Mouse (Mus musculus): ENCODE results near the gene Dhrs9. TPM values are rescaled to one million over a fixed set of nuclear protein-coding genes. Genes with fewer than 3 reads are reported as not detected.

The Dhrs9 gene
- polyA plus RNA-seq, 1 experiment from 2014 or later: 0.03 TPM

DNA sequence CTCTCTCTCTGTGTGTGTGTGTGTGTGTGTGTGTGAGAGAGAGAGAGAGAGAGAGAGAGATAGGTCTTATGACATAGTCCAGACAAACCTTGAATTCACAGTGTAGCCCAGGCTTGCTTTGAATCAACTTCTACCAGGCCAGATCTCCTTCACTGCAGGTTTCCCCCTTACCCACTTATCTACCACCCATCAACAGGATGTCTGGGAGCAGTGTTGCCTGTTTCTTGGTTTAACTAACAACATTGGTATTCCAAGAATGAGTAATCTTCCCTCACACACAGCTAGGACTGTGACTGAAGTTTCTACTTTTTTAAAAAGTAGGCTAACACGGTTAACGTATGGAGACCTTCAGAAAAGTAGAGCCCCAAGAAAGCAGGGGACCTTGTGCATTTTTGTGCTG is 3.5 kb upstream of the Dhrs9 start:
- Histone ChIP-seq H3K27me3 (ENCODE audit: insufficient read depth, low read length) (no peaks in the 10 kb centered on the region), H3K27ac (no peak overlapping the region), H3K4me3 (replicated peaks; ENCODE audit: low read depth, low read length) (no peak overlapping the region), H3K4me1 (replicated peaks; ENCODE audit: insufficient read depth, low read length) (no peaks in the 10 kb centered on the region), H3K36me3 (ENCODE audit: insufficient read depth, low read length) (no peaks in the 10 kb centered on the region), H3K9ac (ENCODE audit: low read depth, low read length) (no peak overlapping the region), H3K9me3 (replicated peaks; ENCODE audit: low read length) (no peaks in the 10 kb centered on the region), H3K4me2 (ENCODE audit: low read length) (no peak overlapping the region)
- WGBS: 72% methylated on average over 2 of the region's 2 CpGs
- no peak for ATAC-seq (replicated peaks; ENCODE audit: low FRiP score, low read depth)
- no peak for DNase-seq (ENCODE audit: low spot score)
- TF ChIP-seq CTCF (IDR thresholded peaks at IDR 0.05; ENCODE audit: low read depth): no peak

DNA sequence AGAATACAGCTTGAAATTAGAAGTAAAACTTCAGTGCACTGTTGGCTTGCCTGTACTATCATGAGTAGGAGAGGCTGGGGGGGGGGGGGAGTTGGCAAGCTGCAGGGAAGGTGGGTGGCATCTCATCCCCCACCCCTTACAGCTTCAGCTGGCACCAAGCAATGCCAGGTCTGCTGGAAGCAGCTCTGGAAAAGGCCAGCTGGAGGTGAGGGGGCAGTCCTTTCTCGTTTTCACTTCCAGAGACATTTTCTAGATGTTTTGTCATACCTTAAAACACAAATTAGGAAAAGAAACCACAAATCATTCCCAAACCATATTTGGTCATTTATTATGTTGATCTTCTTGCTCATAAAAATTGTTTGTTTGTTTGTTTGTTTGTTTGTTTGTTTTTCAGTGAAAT is 444 bp upstream of the Dhrs9 start:
- no peak for ATAC-seq (replicated peaks; ENCODE audit: low FRiP score, low read depth)
- H3K27ac ChIP-seq: no peak overlapping the region

DNA sequence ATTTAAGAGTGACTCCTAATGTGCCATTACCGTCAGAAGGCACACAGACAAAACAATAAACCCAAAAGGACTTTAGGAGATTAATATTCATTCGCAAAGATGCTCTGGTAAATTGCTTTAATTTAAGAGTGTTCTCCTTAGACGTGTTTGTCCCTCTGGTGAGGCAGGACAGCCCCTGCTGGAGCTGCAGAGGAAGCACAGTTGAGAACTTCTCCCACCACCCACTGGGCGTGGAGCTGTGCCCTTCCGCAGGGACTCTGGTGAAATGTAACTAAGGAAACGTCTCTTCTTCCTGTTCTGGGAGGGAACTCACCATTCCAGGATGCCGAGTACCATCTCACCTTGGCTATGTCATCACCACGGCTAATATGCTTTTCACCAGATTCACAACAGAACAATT is 1.5 kb downstream of the Dhrs9 start:
- no peak overlapping the region for H3K9ac ChIP-seq (ENCODE audit: low read depth, low read length)
- ATAC-seq (replicated peaks; ENCODE audit: low FRiP score, low read depth): no peak
- 46% methylated on average over 8 of the region's 8 CpGs for WGBS
- no peaks in the 10 kb centered on the region for H3K27me3 ChIP-seq (ENCODE audit: insufficient read depth, low read length)
- H3K4me1 ChIP-seq (replicated peaks; ENCODE audit: insufficient read depth, low read length): no peaks in the 10 kb centered on the region
- H3K9me3 ChIP-seq (replicated peaks; ENCODE audit: low read length): no peaks in the 10 kb centered on the region
- H3K27ac ChIP-seq: no peak overlapping the region
- peak; percentile 64 for TF ChIP-seq CTCF (IDR thresholded peaks at IDR 0.05; ENCODE audit: low read depth)
- no peak overlapping the region for H3K4me2 ChIP-seq (ENCODE audit: low read length)
- DNase-seq (ENCODE audit: low spot score): peak; percentile 50
- no peak overlapping the region for H3K4me3 ChIP-seq (replicated peaks; ENCODE audit: low read depth, low read length)
- H3K36me3 ChIP-seq (ENCODE audit: insufficient read depth, low read length): no peaks in the 10 kb centered on the region

More for the DNA sequence above, 444 bp upstream of the Dhrs9 start:
- Histone ChIP-seq H3K4me3 (replicated peaks; ENCODE audit: low read depth, low read length) (no peak overlapping the region), H3K9ac (ENCODE audit: low read depth, low read length) (no peak overlapping the region), H3K4me1 (replicated peaks; ENCODE audit: insufficient read depth, low read length) (no peaks in the 10 kb centered on the region), H3K9me3 (replicated peaks; ENCODE audit: low read length) (no peaks in the 10 kb centered on the region), H3K27me3 (ENCODE audit: insufficient read depth, low read length) (no peaks in the 10 kb centered on the region), H3K4me2 (ENCODE audit: low read length) (no peak overlapping the region), H3K36me3 (ENCODE audit: insufficient read depth, low read length) (no peaks in the 10 kb centered on the region)
- WGBS: 52% methylated on average over 1 of the region's 1 CpGs
- DNase-seq (ENCODE audit: low spot score): no peak
- no peak for TF ChIP-seq CTCF (IDR thresholded peaks at IDR 0.05; ENCODE audit: low read depth)

DNA sequence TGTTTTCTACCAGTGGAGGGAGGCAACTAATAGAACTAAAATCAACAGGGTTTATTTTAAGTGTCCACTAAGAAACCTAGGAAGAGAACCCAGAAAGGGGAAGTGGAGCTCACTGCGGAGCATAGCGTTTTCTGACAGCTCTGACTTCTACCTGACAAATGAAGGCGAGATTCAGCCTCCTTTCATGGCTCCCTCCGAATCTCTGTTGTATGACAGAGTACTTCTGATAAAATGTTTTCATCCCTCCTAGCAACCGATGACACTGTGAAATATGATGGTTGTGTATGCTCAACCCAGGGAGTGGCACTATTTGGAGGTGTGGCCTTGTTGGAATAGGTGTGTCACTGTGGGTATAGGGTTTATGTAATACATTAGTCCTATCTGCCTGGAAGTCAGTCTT is 2.6 kb downstream of the Dhrs9 start:
- Histone ChIP-seq H3K4me2 (ENCODE audit: low read length) (no peak overlapping the region), H3K4me3 (replicated peaks; ENCODE audit: low read depth, low read length) (no peak overlapping the region), H3K27me3 (ENCODE audit: insufficient read depth, low read length) (no peaks in the 10 kb centered on the region), H3K27ac (no peak overlapping the region), H3K9me3 (replicated peaks; ENCODE audit: low read length) (no peaks in the 10 kb centered on the region), H3K36me3 (ENCODE audit: insufficient read depth, low read length) (no peaks in the 10 kb centered on the region), H3K4me1 (replicated peaks; ENCODE audit: insufficient read depth, low read length) (no peaks in the 10 kb centered on the region), H3K9ac (ENCODE audit: low read depth, low read length) (no peak overlapping the region)
- ATAC-seq (replicated peaks; ENCODE audit: low FRiP score, low read depth): no peak
- no peak for DNase-seq (ENCODE audit: low spot score)
- no peak for TF ChIP-seq CTCF (IDR thresholded peaks at IDR 0.05; ENCODE audit: low read depth)
- WGBS: 85% methylated on average over 5 of the region's 5 CpGs

DNA sequence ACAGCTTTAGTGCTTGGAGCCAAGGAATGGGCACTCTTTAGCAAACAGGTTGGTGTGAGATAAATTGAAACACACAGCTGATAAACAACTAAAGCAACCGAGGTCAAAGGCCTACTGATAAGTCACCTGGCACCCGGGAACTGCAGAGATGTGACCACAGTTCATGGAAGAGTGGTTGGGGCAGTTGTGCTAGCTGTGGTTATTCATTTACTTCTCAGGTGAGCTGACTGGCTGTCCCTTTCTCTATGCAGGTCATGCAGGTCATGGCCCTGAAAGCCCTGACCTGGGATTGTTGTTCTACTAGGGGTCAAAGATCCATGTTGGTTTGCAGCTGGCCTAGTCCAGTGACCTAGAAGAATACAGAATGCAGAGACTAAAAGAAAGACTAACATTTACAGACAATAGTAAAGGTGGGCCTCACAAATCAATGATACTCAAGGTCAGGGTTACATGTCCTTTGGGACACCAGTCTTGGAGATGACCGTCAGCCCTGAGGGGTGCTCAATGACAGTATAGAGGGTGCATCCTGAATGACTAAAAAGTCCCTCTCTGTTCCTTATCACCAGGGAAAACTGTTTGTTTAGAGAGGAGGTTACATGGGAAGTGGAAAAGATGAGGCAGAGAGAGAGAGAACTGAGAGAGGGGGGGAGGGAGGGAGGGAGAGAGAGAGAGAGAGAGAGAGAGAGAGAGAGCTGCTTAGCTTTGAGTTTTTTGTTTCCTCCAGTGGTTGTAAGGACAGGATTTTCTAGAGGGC is 6.0 kb downstream of the Dhrs9 start:
- no peaks in the 10 kb centered on the region for H3K4me1 ChIP-seq (replicated peaks; ENCODE audit: insufficient read depth, low read length)
- H3K27ac ChIP-seq: no peak overlapping the region
- H3K27me3 ChIP-seq (ENCODE audit: insufficient read depth, low read length): no peaks in the 10 kb centered on the region
- no peak for DNase-seq (ENCODE audit: low spot score)
- no peak overlapping the region for H3K4me2 ChIP-seq (ENCODE audit: low read length)
- H3K4me3 ChIP-seq (replicated peaks; ENCODE audit: low read depth, low read length): no peak overlapping the region
- no peak overlapping the region for H3K9ac ChIP-seq (ENCODE audit: low read depth, low read length)
- no peaks in the 10 kb centered on the region for H3K9me3 ChIP-seq (replicated peaks; ENCODE audit: low read length)
- ATAC-seq (replicated peaks; ENCODE audit: low FRiP score, low read depth): peak; percentile 40; the same call in 1 of the 2 replicates
- whole genome bisulfite sequencing: 53% methylated on average over 3 of the region's 3 CpGs
- no peak for TF ChIP-seq CTCF (IDR thresholded peaks at IDR 0.05; ENCODE audit: low read depth)
- no peaks in the 10 kb centered on the region for H3K36me3 ChIP-seq (ENCODE audit: insufficient read depth, low read length)

DNA sequence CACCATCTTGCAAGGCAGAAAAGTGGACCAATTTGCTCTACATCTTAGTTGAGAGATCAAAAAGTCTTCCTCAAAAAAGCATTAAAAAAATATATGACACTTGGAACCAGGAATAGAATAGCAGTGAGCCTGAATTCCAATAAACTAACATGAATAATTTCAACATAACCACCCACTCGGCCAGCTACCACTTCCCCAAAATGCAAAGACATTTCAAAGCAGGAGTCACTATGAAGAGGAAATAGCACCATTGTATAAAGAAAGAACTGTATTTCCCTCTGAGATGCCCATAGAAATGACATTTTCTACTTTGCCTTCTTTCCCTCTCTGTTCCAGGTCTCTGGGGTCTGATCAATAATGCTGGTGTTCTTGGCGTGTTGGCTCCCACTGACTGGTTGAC is 13.7 kb downstream of the Dhrs9 start:
- Histone ChIP-seq H3K36me3 (ENCODE audit: insufficient read depth, low read length) (no peaks in the 10 kb centered on the region), H3K27ac (no peak overlapping the region), H3K9ac (ENCODE audit: low read depth, low read length) (no peak overlapping the region), H3K27me3 (ENCODE audit: insufficient read depth, low read length) (no peaks in the 10 kb centered on the region), H3K4me3 (replicated peaks; ENCODE audit: low read depth, low read length) (no peak overlapping the region), H3K4me2 (ENCODE audit: low read length) (no peak overlapping the region), H3K9me3 (replicated peaks; ENCODE audit: low read length) (no peaks in the 10 kb centered on the region), H3K4me1 (replicated peaks; ENCODE audit: insufficient read depth, low read length) (no peaks in the 10 kb centered on the region)
- no peak for TF ChIP-seq CTCF (IDR thresholded peaks at IDR 0.05; ENCODE audit: low read depth)
- ATAC-seq (replicated peaks; ENCODE audit: low FRiP score, low read depth) (no peak), DNase-seq (ENCODE audit: low spot score) (no peak)
- WGBS: 87% methylated on average over 2 of the region's 2 CpGs

Data from kidney, postnatal 0 days (tissue).